Mouse (Mus musculus) olfactory bulb, adult 2 months (tissue): ENCODE results near the gene Specc1.

Experiments used
- CTCF ChIP-seq: fragments of 200-500 bp; IDR thresholded peaks from 2 replicates; pipeline ENCODE4 v1.5.1; 2012; ENCODE audit warnings: low read depth, mild to moderate bottlenecking, low read length, moderate library complexity; ENCODE audit not compliant: insufficient read depth
- POLR2A ChIP-seq: fragments of 200-500 bp; IDR thresholded peaks from 2 replicates; pipeline ENCODE4 v1.6.1; 2012; ENCODE audit warnings: mild to moderate bottlenecking, low read depth, low read length, moderate library complexity; ENCODE audit not compliant: insufficient read depth

DNA sequence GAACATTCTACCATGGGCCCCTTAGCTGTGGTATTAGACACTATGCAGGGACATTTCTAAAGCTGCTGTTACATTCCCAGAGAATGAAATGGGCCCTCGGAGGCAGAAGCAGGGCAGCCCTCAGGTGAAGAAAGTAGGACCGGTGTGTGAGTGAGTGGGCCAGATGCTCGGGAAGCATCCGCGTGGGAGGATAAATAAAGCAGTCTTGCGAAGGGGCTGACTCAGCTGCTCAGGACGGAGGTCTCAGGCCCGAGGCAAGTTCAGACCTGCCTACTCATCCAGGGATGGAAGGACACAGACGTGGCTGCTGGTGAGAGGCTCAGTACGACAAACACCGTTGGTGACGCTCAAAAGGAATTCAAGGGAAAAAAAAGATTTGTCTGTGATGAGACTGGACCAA lies 312.5 kb downstream of the Specc1 start:
- TF ChIP-seq CTCF (no peak), POLR2A (no peak)
